Mouse (Mus musculus): ENCODE measurements around the gene Otop1. TPM values are rescaled to one million over a fixed set of nuclear protein-coding genes. Genes with fewer than 3 reads are reported as not detected.
A peak's percentile ranks its signal among the peaks of the same experiment; 100 is the strongest.

Gene Otop1
- total RNA-seq (2021), result not detected

GRCm38 (mm10) chr5:38275771-38276170 lies at the start of gene Otop1:
Gene Otop1 (plus strand): TSS chr5:38275972.
- DNase-seq (ENCODE audit: extremely low spot score in 1 of 2, low spot score in 2 of 2), result no peak
- intact Hi-C loops (cut with DNase I), result no loop called here

- DNase-seq (ENCODE audit: extremely low spot score in 1 of 2, low spot score in 2 of 2), result peak in 1 of 2 experiments; percentile 69
- intact Hi-C loops (cut with DNase I), result no loop called here
Observed at GRCm38 (mm10) chr5:38235422-38235821, 40.4 kb upstream of the Otop1 start.

- intact Hi-C loops (cut with DNase I), result no loop called here
- DNase-seq (ENCODE audit: extremely low spot score in 1 of 2, low spot score in 2 of 2), result no peak
Observed at GRCm38 (mm10) chr5:38236627-38237026, 39.1 kb upstream of the Otop1 start.

- intact Hi-C loops (cut with DNase I), result no loop called here
- DNase-seq (ENCODE audit: extremely low spot score in 1 of 2, low spot score in 2 of 2), result no peak
Observed at GRCm38 (mm10) chr5:38240727-38241472, 34.9 kb upstream of the Otop1 start.

- peak in 1 of 2 experiments; percentile 41 for DNase-seq (ENCODE audit: extremely low spot score in 1 of 2, low spot score in 2 of 2)
- intact Hi-C loops (cut with DNase I), result no loop called here
Observed at GRCm38 (mm10) chr5:38241473-38241834, 34.3 kb upstream of the Otop1 start.

GRCm38 (mm10) chr5:38241966-38242365 lies 33.8 kb upstream of the Otop1 start:
- no peak for DNase-seq (ENCODE audit: extremely low spot score in 1 of 2, low spot score in 2 of 2)
- intact Hi-C loops (cut with DNase I), result no loop called here

- no peak for DNase-seq (ENCODE audit: extremely low spot score in 1 of 2, low spot score in 2 of 2)
- intact Hi-C loops (cut with DNase I), result no loop called here
Observed at GRCm38 (mm10) chr5:38255195-38255594, 20.6 kb upstream of the Otop1 start.

GRCm38 (mm10) chr5:38255644-38256043 lies 20.1 kb upstream of the Otop1 start:
- intact Hi-C loops (cut with DNase I), result no loop called here
- DNase-seq (ENCODE audit: extremely low spot score in 1 of 2, low spot score in 2 of 2), result no peak

GRCm38 (mm10) chr5:38256551-38256950 lies 19.2 kb upstream of the Otop1 start:
- DNase-seq (ENCODE audit: extremely low spot score in 1 of 2, low spot score in 2 of 2), result no peak
- intact Hi-C loops (cut with DNase I), result no loop called here

- intact Hi-C loops (cut with DNase I), result no loop called here
- no peak for DNase-seq (ENCODE audit: extremely low spot score in 1 of 2, low spot score in 2 of 2)
Observed at GRCm38 (mm10) chr5:38258034-38258772, 17.6 kb upstream of the Otop1 start.

- intact Hi-C loops (cut with DNase I), result no loop called here
- no peak for DNase-seq (ENCODE audit: extremely low spot score in 1 of 2, low spot score in 2 of 2)
Observed at GRCm38 (mm10) chr5:38258773-38259146, 17.0 kb upstream of the Otop1 start.

GRCm38 (mm10) chr5:38259455-38260106 lies 16.2 kb upstream of the Otop1 start:
- DNase-seq (ENCODE audit: extremely low spot score in 1 of 2, low spot score in 2 of 2), result no peak
- intact Hi-C loops (cut with DNase I), result no loop called here

GRCm38 (mm10) chr5:38260107-38260682 lies 15.6 kb upstream of the Otop1 start, which contains the start of gene Tmem128:
Gene Tmem128 (plus strand): TSS chr5:38260185.
- intact Hi-C loops (cut with DNase I), result no loop called here
- peak; percentile 46 to 74 for DNase-seq (ENCODE audit: extremely low spot score in 1 of 2, low spot score in 2 of 2)

GRCm38 (mm10) chr5:38270942-38271341 lies 4.8 kb upstream of the Otop1 start:
- DNase-seq (ENCODE audit: extremely low spot score in 1 of 2, low spot score in 2 of 2), result no peak
- intact Hi-C loops (cut with DNase I), result no loop called here

- no peak for DNase-seq (ENCODE audit: extremely low spot score in 1 of 2, low spot score in 2 of 2)
Observed at GRCm38 (mm10) chr5:38273831-38274230, 1.9 kb upstream of the Otop1 start.

GRCm38 (mm10) chr5:38276451-38276850 lies 679 bp downstream of the Otop1 start:
- no peak for DNase-seq (ENCODE audit: extremely low spot score in 1 of 2, low spot score in 2 of 2)
- intact Hi-C loops (cut with DNase I), result no loop called here

More at GRCm38 (mm10) chr5:38273831-38274230, 1.9 kb upstream of the Otop1 start:
- intact Hi-C loops (cut with DNase I), result no loop called here

GRCm38 (mm10) chr5:38277098-38277866 lies 1.5 kb downstream of the Otop1 start:
- intact Hi-C loops (cut with DNase I), result no loop called here
- peak in 1 of 2 experiments; percentile 41 for DNase-seq (ENCODE audit: extremely low spot score in 1 of 2, low spot score in 2 of 2)

- DNase-seq (ENCODE audit: extremely low spot score in 1 of 2, low spot score in 2 of 2), result no peak
- intact Hi-C loops (cut with DNase I), result no loop called here
Observed at GRCm38 (mm10) chr5:38277936-38278600, 2.3 kb downstream of the Otop1 start.

Measured in left cerebral cortex, postnatal 10 days (tissue).